Mouse (Mus musculus): ENCODE data around the gene Agtr1a. TPM values are rescaled to one million over a fixed set of nuclear protein-coding genes. Genes with fewer than 3 reads are reported as not detected.
A peak's percentile ranks its signal among the peaks of the same experiment; 100 is the strongest.

Agtr1a gene
- polyA plus RNA-seq, 1 experiment from 2014 or later, result 1.6 TPM

DNA sequence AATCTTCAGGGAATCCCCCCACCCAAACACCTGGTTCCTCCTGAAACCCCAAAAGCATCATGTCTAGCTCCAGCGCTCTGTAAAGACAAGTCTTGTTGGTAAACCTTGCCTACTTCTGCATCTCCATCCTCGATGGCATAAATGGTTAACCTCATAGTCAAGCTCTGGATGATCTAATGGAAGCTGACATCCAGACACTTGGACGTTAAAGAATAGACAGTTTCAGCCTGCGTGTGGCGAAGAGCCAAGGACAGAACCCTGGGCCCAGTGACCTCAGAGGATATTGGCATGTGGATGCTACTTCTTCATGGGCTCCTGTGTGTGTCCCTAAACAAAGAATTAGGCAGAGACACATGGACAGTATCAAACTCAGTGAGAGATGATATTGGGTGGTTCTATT lies 42.6 kb downstream of the Agtr1a start:
- Histone ChIP-seq H3K4me3 (ENCODE audit: low read depth, low read length) (no peak overlapping the region), H3K9me3 (ENCODE audit: control insufficient read depth, low read length) (no peaks in the 10 kb centered on the region), H3K4me1 (ENCODE audit: control insufficient read depth, insufficient read depth, low read length) (no peaks in the 10 kb centered on the region), H3K36me3 (ENCODE audit: control insufficient read depth, insufficient read depth, low read length) (no peaks in the 10 kb centered on the region), H3K27ac (ENCODE audit: low read depth, low read length) (no peak overlapping the region), H3K9ac (replicated peaks; ENCODE audit: low read depth, low read length) (no peak overlapping the region), H3K27me3 (ENCODE audit: control insufficient read depth, insufficient read depth, low read length) (no peaks in the 10 kb centered on the region), H3K4me2 (ENCODE audit: low read depth, low read length) (no peak overlapping the region)
- ATAC-seq (ENCODE audit: low read depth), result no peak
- 90% methylated on average over 5 of the region's 5 CpGs for WGBS

DNA sequence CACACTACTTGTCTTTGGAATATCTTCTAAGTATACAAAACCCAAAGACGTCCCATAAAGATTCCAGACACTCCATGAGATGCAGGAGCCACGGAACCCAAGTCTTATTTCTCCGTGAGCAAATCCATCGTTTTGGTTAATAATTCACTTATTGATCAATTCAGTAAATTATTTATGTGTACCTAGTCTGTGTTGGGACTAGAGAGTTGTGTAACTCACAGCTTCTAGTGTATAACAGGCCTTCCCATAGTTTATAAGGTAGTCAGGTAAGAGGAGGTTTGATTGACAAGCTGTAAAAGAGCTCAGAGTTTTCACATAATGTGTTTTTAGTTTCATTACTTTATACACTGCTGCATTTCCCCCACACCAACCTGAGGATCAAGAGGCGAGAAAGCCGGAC lies 48.9 kb downstream of the Agtr1a start:
- Histone ChIP-seq H3K4me3 (ENCODE audit: low read depth, low read length) (no peak overlapping the region), H3K27ac (ENCODE audit: low read depth, low read length) (no peak overlapping the region), H3K4me1 (ENCODE audit: control insufficient read depth, insufficient read depth, low read length) (no peaks in the 10 kb centered on the region), H3K9ac (replicated peaks; ENCODE audit: low read depth, low read length) (no peak overlapping the region), H3K4me2 (ENCODE audit: low read depth, low read length) (no peak overlapping the region), H3K9me3 (ENCODE audit: control insufficient read depth, low read length) (no peaks in the 10 kb centered on the region), H3K27me3 (ENCODE audit: control insufficient read depth, insufficient read depth, low read length) (no peaks in the 10 kb centered on the region), H3K36me3 (ENCODE audit: control insufficient read depth, insufficient read depth, low read length) (no peaks in the 10 kb centered on the region)
- WGBS, result 92% methylated on average over 6 of the region's 6 CpGs
- ATAC-seq (ENCODE audit: low read depth), result no peak

DNA sequence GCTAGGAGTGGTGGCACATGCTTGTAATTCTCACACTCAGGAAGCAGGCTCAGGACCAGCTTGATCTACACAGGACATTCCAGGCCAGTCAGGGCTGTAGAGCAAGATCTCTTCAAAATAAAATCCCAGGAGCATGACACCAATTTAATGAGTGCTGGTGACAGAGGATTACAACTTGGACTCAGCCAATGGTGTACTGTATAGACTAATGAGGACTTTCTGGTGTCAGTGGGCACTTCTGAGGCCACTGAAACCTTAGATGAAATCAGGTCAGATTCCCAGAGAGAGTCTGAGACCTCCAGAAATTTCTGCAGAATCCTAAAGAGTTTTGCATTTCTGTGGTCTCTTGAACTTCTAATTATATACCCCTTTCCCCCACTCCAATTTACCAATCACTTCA lies 57.9 kb downstream of the Agtr1a start:
- no peaks in the 10 kb centered on the region for H3K27me3 ChIP-seq (ENCODE audit: control insufficient read depth, insufficient read depth, low read length)
- H3K9ac ChIP-seq (replicated peaks; ENCODE audit: low read depth, low read length), result no peak overlapping the region
- H3K4me1 ChIP-seq (ENCODE audit: control insufficient read depth, insufficient read depth, low read length), result no peaks in the 10 kb centered on the region
- ATAC-seq (ENCODE audit: low read depth), result no peak
- H3K36me3 ChIP-seq (ENCODE audit: control insufficient read depth, insufficient read depth, low read length), result no peaks in the 10 kb centered on the region
- H3K4me3 ChIP-seq (ENCODE audit: low read depth, low read length), result no peak overlapping the region
- H3K4me2 ChIP-seq (ENCODE audit: low read depth, low read length), result no peak overlapping the region
- no peaks in the 10 kb centered on the region for H3K9me3 ChIP-seq (ENCODE audit: control insufficient read depth, low read length)
- H3K27ac ChIP-seq (ENCODE audit: low read depth, low read length), result no peak overlapping the region

DNA sequence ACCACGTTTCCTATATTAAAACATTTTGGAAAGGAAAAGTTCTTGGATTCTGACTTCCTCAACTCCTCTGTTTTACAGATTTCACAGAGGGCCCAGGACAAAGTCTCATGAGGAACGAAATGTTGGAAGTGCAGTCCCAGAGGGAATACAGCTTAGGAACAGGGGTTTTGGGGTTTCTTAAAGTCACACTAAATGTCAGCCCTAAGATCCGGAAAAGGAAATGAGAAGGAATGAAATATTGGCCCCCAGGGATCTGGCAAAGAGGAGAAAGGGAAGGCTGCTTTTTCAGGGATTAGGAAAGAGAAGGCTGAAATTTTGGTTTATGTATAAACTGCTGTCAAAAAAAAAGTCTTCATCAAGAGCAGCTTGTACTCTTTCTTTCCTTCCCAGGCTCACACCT lies 60.2 kb downstream of the Agtr1a start:
- Histone ChIP-seq H3K4me2 (ENCODE audit: low read depth, low read length) (no peak overlapping the region), H3K9me3 (ENCODE audit: control insufficient read depth, low read length) (no peaks in the 10 kb centered on the region), H3K36me3 (ENCODE audit: control insufficient read depth, insufficient read depth, low read length) (no peaks in the 10 kb centered on the region), H3K4me3 (ENCODE audit: low read depth, low read length) (no peak overlapping the region), H3K27me3 (ENCODE audit: control insufficient read depth, insufficient read depth, low read length) (no peaks in the 10 kb centered on the region), H3K9ac (replicated peaks; ENCODE audit: low read depth, low read length) (no peak overlapping the region), H3K4me1 (ENCODE audit: control insufficient read depth, insufficient read depth, low read length) (no peaks in the 10 kb centered on the region), H3K27ac (ENCODE audit: low read depth, low read length) (no peak overlapping the region)
- ATAC-seq (ENCODE audit: low read depth), result no peak
- WGBS, result 82% methylated on average over 3 of the region's 3 CpGs

DNA sequence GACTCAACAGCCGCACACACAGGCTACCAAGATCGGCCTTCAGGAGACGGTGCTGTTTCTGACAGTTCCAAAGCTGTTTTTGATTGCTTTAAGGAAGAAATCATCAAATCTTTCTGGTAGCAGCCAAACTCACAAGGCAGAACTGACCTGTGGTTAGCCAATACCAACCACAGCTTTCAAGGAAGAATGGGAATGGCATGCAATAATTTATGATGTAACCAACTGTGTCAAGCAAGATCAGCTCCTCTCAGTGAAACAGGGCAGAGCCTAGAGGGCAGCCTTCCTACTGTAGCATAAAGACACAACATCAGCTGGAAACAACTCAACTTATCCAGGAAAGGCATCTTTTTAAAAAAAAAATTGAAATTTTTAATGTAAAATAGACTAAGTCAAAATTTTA lies 62.6 kb downstream of the Agtr1a start:
- H3K27ac ChIP-seq (ENCODE audit: low read depth, low read length), result no peak overlapping the region
- H3K9me3 ChIP-seq (ENCODE audit: control insufficient read depth, low read length), result no peaks in the 10 kb centered on the region
- no peak overlapping the region for H3K4me2 ChIP-seq (ENCODE audit: low read depth, low read length)
- H3K4me3 ChIP-seq (ENCODE audit: low read depth, low read length), result no peak overlapping the region
- no peaks in the 10 kb centered on the region for H3K4me1 ChIP-seq (ENCODE audit: control insufficient read depth, insufficient read depth, low read length)
- no peaks in the 10 kb centered on the region for H3K27me3 ChIP-seq (ENCODE audit: control insufficient read depth, insufficient read depth, low read length)
- H3K36me3 ChIP-seq (ENCODE audit: control insufficient read depth, insufficient read depth, low read length), result no peaks in the 10 kb centered on the region
- WGBS, result 88% methylated on average over 3 of the region's 3 CpGs
- no peak overlapping the region for H3K9ac ChIP-seq (replicated peaks; ENCODE audit: low read depth, low read length)
- ATAC-seq (ENCODE audit: low read depth), result no peak

DNA sequence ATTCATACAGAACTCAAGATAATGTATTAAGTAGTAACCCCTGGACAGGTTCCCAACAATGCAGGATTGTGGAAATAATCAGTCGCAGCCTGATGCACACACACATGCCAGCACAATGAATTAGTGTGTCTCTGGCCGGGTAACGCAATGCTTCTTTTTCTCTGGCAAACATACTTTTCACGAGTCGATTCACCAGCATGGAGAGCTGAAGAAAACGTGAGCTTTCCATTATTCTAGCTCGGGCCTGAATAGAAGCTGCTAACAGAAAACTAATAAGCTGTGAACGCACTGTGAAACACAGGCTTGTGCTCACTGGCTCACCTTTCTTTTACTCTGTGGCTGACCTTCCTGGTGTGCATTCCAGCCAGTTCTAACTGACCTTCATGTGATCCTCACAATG lies 64.4 kb downstream of the Agtr1a start:
- Histone ChIP-seq H3K4me2 (ENCODE audit: low read depth, low read length) (no peak overlapping the region), H3K4me1 (ENCODE audit: control insufficient read depth, insufficient read depth, low read length) (no peaks in the 10 kb centered on the region), H3K27ac (ENCODE audit: low read depth, low read length) (no peak overlapping the region), H3K9ac (replicated peaks; ENCODE audit: low read depth, low read length) (no peak overlapping the region), H3K27me3 (ENCODE audit: control insufficient read depth, insufficient read depth, low read length) (no peaks in the 10 kb centered on the region), H3K36me3 (ENCODE audit: control insufficient read depth, insufficient read depth, low read length) (no peaks in the 10 kb centered on the region), H3K4me3 (ENCODE audit: low read depth, low read length) (no peak overlapping the region), H3K9me3 (ENCODE audit: control insufficient read depth, low read length) (no peaks in the 10 kb centered on the region)
- 0 out of 2 replicates have a peak, but pooled peaks have one; percentile 31 for ATAC-seq (ENCODE audit: low read depth)
- 41% methylated on average over 8 of the region's 8 CpGs for WGBS

DNA sequence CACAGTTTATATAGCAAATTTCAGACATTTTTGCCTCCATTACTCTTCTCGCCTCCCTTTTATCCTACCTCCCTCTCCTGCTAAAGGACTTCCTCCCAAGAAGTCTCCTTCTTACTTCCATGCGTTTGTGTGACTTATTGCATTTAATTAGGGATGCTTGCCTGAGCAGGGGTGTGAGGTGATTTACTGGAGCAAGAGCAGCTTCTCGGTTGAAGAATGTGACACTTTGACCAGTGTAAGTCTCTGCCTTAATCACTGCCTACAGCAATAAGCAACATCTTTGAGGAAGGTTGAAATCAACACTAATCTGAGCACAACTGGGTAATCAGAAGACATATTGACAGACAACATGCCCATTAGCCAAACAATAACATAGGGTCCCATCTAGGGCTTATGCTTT lies 67.6 kb downstream of the Agtr1a start:
- no peak for ATAC-seq (ENCODE audit: low read depth)
- H3K4me1 ChIP-seq (ENCODE audit: control insufficient read depth, insufficient read depth, low read length), result no peaks in the 10 kb centered on the region
- H3K4me3 ChIP-seq (ENCODE audit: low read depth, low read length), result no peak overlapping the region
- WGBS, result 58% methylated on average over 3 of the region's 3 CpGs
- H3K27ac ChIP-seq (ENCODE audit: low read depth, low read length), result no peak overlapping the region
- H3K36me3 ChIP-seq (ENCODE audit: control insufficient read depth, insufficient read depth, low read length), result no peaks in the 10 kb centered on the region
- H3K9me3 ChIP-seq (ENCODE audit: control insufficient read depth, low read length), result no peaks in the 10 kb centered on the region
- H3K9ac ChIP-seq (replicated peaks; ENCODE audit: low read depth, low read length), result no peak overlapping the region
- H3K27me3 ChIP-seq (ENCODE audit: control insufficient read depth, insufficient read depth, low read length), result no peaks in the 10 kb centered on the region
- no peak overlapping the region for H3K4me2 ChIP-seq (ENCODE audit: low read depth, low read length)

DNA sequence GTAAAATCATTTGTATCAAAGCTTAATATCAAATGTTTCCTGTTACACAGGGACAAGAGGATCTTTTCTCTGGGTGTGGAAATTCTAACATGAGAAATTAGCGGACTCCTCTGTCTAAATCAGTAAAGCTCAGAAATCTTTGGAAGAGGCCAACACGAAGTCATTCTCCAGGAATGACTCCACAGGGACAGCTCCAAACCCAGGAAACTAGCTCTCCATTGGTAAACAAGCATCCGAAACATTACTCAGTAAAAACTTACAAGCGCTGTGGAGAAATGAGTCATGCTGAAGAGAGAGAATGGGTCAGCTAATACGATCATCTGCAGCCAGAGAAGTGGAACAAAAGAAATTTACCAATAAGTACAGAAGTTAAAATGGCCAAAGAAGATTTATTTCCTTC lies 82.4 kb downstream of the Agtr1a start:
- ATAC-seq (ENCODE audit: low read depth), result no peak
- H3K9ac ChIP-seq (replicated peaks; ENCODE audit: low read depth, low read length), result no peak overlapping the region
- H3K9me3 ChIP-seq (ENCODE audit: control insufficient read depth, low read length), result no peaks in the 10 kb centered on the region
- no peaks in the 10 kb centered on the region for H3K36me3 ChIP-seq (ENCODE audit: control insufficient read depth, insufficient read depth, low read length)
- no peak overlapping the region for H3K4me2 ChIP-seq (ENCODE audit: low read depth, low read length)
- H3K27ac ChIP-seq (ENCODE audit: low read depth, low read length), result no peak overlapping the region
- no peaks in the 10 kb centered on the region for H3K4me1 ChIP-seq (ENCODE audit: control insufficient read depth, insufficient read depth, low read length)
- H3K27me3 ChIP-seq (ENCODE audit: control insufficient read depth, insufficient read depth, low read length), result no peaks in the 10 kb centered on the region
- 81% methylated on average over 5 of the region's 5 CpGs for WGBS
- H3K4me3 ChIP-seq (ENCODE audit: low read depth, low read length), result no peak overlapping the region

DNA sequence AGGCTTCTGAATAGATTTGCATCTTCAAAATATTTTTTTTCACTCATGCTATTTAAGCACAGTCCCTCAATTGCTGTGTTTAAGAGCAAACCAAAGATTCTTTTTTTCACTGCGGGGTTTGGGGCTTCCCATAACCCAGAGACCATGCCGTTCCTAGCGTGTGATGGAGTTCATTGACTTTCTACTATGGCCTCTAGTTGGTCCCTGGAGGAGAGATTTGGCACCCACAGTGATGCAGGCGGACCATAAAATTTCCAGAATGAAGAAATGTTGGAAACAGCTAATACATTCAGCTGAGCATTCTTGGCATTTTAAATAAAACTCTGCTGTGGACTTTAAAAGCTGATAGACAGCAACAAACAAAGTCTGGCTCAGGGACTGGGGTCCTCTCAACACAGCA lies 90.8 kb downstream of the Agtr1a start:
- no peak for ATAC-seq (ENCODE audit: low read depth)
- Histone ChIP-seq H3K27ac (ENCODE audit: low read depth, low read length) (no peak overlapping the region), H3K4me1 (ENCODE audit: control insufficient read depth, insufficient read depth, low read length) (no peaks in the 10 kb centered on the region), H3K9ac (replicated peaks; ENCODE audit: low read depth, low read length) (no peak overlapping the region), H3K36me3 (ENCODE audit: control insufficient read depth, insufficient read depth, low read length) (no peaks in the 10 kb centered on the region), H3K4me2 (ENCODE audit: low read depth, low read length) (no peak overlapping the region), H3K4me3 (ENCODE audit: low read depth, low read length) (no peak overlapping the region), H3K9me3 (ENCODE audit: control insufficient read depth, low read length) (no peaks in the 10 kb centered on the region), H3K27me3 (ENCODE audit: control insufficient read depth, insufficient read depth, low read length) (no peaks in the 10 kb centered on the region)
- 80% methylated on average over 4 of the region's 4 CpGs for WGBS

DNA sequence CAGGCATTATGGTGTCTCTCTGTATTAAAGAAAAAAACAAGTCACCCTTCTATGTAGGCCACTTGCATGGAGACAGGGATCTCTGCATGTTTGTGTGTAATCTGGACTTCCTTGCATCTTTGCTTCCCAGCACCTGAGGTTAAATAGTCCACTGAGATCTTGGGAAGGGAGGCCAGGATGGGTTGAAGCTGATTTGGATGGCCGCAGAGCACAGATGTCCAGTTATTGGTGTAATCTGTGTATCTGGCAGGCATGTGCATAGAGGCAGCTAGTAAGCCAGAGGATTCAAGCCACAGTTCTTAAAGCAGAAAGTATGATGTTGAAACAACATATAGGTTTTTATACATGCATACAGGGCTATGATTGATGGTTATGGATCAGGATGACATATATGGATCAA lies 91.2 kb downstream of the Agtr1a start:
- no peaks in the 10 kb centered on the region for H3K27me3 ChIP-seq (ENCODE audit: control insufficient read depth, insufficient read depth, low read length)
- H3K27ac ChIP-seq (ENCODE audit: low read depth, low read length), result no peak overlapping the region
- no peak overlapping the region for H3K9ac ChIP-seq (replicated peaks; ENCODE audit: low read depth, low read length)
- H3K4me3 ChIP-seq (ENCODE audit: low read depth, low read length), result no peak overlapping the region
- no peaks in the 10 kb centered on the region for H3K9me3 ChIP-seq (ENCODE audit: control insufficient read depth, low read length)
- H3K36me3 ChIP-seq (ENCODE audit: control insufficient read depth, insufficient read depth, low read length), result no peaks in the 10 kb centered on the region
- H3K4me1 ChIP-seq (ENCODE audit: control insufficient read depth, insufficient read depth, low read length), result no peaks in the 10 kb centered on the region
- WGBS, result 89% methylated on average over 1 of the region's 1 CpGs
- H3K4me2 ChIP-seq (ENCODE audit: low read depth, low read length), result no peak overlapping the region
- no peak for ATAC-seq (ENCODE audit: low read depth)

All from neural tube, embryonic 14.5 days (tissue).